Mouse (Mus musculus): ENCODE data around the gene Prkce.

- TF ChIP-seq EP300 (IDR thresholded peaks at IDR 0.05; ENCODE audit: low read depth), result peak; percentile 28; the same call in 1 of the 2 replicates
- no peak for TF ChIP-seq CTCF (IDR thresholded peaks at IDR 0.05; ENCODE audit: low read depth)
Measured at GRCm38 (mm10) chr17:86405644-86406043, 238.1 kb downstream of the Prkce start.
